Mouse (Mus musculus) Patski (cell line): ENCODE measurements around the gene Elmsan1. TPM values are rescaled to one million over a fixed set of nuclear protein-coding genes. Genes with fewer than 3 reads are reported as not detected.

ENCODE experiments used
- ATAC-seq: fragments of 100-300 bp; one replicate; pipeline ENCODE4 v1.8.0; 2021
- CTCF ChIA-PET: fragments of 350-600 bp; sonication (Branson Sonifier 250); formaldehyde crosslinking; loops from one replicate; lab custom pipeline; 2022; ENCODE audit warnings: inconsistent platforms; lab: Charles Lee
- POLR2A ChIA-PET: fragments of 350-600 bp; sonication (Branson Sonifier 250); formaldehyde crosslinking; loops from one replicate; lab custom pipeline; 2022; ENCODE audit warnings: antibody characterized with exemption, inconsistent platforms; lab: Charles Lee
- DNase-seq: peaks from one replicate; pipeline ENCODE4 v3.0.0-alpha.2; 2011; ENCODE audit warnings: low read depth, low spot score
- H3K27me3 ChIP-seq: fragments of 371-371 bp; one replicate; pipeline ENCODE4 v1.5.1; 2021
- CTCF ChIP-seq: fragments of 100-300 bp; IDR thresholded peaks from one replicate; pipeline ENCODE4 v1.5.1; 2021
- in situ Hi-C: fragments of 300-500 bp; cut with MboI; formaldehyde crosslinking; loops from 3 replicates; pipeline ENCODE4 v1.11.1; 2018; ENCODE audit warnings: low pct_unique_long_range_greater_than_20kb, mixed read lengths
- polyA plus RNA-seq: library from polyadenylated mRNA; unstranded; gene quantifications from one replicate; pipeline ENCODE4 v1.2.3, GENCODE M21; 2021

Elmsan1 gene
- polyA plus RNA-seq, 1 experiment from 2014 or later = 16.0 TPM

- ChIA-PET CTCF (interaction anchor here (0.6 to 1.0 kb wide), 3 partner anchors 8 to 41 kb away, joined by 3 to 4 read pairs (median 3); partner anchors contain the start of gene Acot6), POLR2A (no interaction called here)
- in situ Hi-C loops = no loop called here
- ATAC-seq (no peak), DNase-seq (no peak)
- no peak for TF ChIP-seq CTCF
- H3K27me3 ChIP-seq = no peaks in the 10 kb centered on the region
Measured at GRCm38 (mm10) chr12:84141271-84141670, 77.4 kb downstream of the Elmsan1 start.

- ATAC-seq = no peak
- in situ Hi-C loops = no loop called here
- DNase-seq = no peak
- CTCF ChIA-PET = no interaction called here
- POLR2A ChIA-PET = no interaction called here
- no peaks in the 10 kb centered on the region for H3K27me3 ChIP-seq
- TF ChIP-seq CTCF = no peak
Measured at GRCm38 (mm10) chr12:84140135-84140534, 78.5 kb downstream of the Elmsan1 start.

- POLR2A ChIA-PET = no interaction called here
- in situ Hi-C loops = loop anchor here (10.0 kb wide), 1 partner anchor 162 kb away; no protein-coding TSS in a partner anchor
- DNase-seq (no peak), ATAC-seq (no peak)
- CTCF ChIA-PET = no interaction called here
- H3K27me3 ChIP-seq = no peaks in the 10 kb centered on the region
- no peak for TF ChIP-seq CTCF
Measured at GRCm38 (mm10) chr12:84137131-84137530, 81.5 kb downstream of the Elmsan1 start.

- CTCF ChIA-PET = interaction anchor here (0.7 to 1.7 kb wide), 5 partner anchors 12 to 115 kb away, joined by 3 to 4 read pairs (median 3); no protein-coding TSS in a partner anchor
- TF ChIP-seq CTCF = peak; percentile 75
- POLR2A ChIA-PET = interaction anchor here (0.6 kb wide), 1 partner anchor 40 kb away, joined by 3 read pairs; no protein-coding TSS in a partner anchor
Measured at GRCm38 (mm10) chr12:84132265-84132664, 86.4 kb downstream of the Elmsan1 start.

GRCm38 (mm10) chr12:84129931-84130330, 88.8 kb downstream of the Elmsan1 start:
- ATAC-seq (no peak), DNase-seq (no peak)
- in situ Hi-C loops = loop anchor here (10.0 kb wide), 1 partner anchor 155 kb away; no protein-coding TSS in a partner anchor
- CTCF ChIA-PET = no interaction called here
- TF ChIP-seq CTCF = no peak
- no peaks in the 10 kb centered on the region for H3K27me3 ChIP-seq
- POLR2A ChIA-PET = no interaction called here

More at GRCm38 (mm10) chr12:84132265-84132664, 86.4 kb downstream of the Elmsan1 start:
- H3K27me3 ChIP-seq = no peaks in the 10 kb centered on the region
- ATAC-seq (no peak), DNase-seq (no peak)
- in situ Hi-C loops = loop anchor here (10.0 kb wide), 1 partner anchor 157 kb away; no protein-coding TSS in a partner anchor

GRCm38 (mm10) chr12:84128576-84128975, 90.1 kb downstream of the Elmsan1 start:
- POLR2A ChIA-PET = no interaction called here
- DNase-seq = no peak
- H3K27me3 ChIP-seq = no peaks in the 10 kb centered on the region
- no peak for ATAC-seq
- CTCF ChIA-PET = no interaction called here
- in situ Hi-C loops = no loop called here
- no peak for TF ChIP-seq CTCF

GRCm38 (mm10) chr12:84126899-84127298, 91.8 kb downstream of the Elmsan1 start:
- TF ChIP-seq CTCF = no peak
- CTCF ChIA-PET = no interaction called here
- no peaks in the 10 kb centered on the region for H3K27me3 ChIP-seq
- DNase-seq (peak; percentile 30), ATAC-seq (peak; percentile 21)
- in situ Hi-C loops = no loop called here
- POLR2A ChIA-PET = interaction anchor here (0.7 kb wide), 1 partner anchor 14 kb away, joined by 3 read pairs; no protein-coding TSS in a partner anchor

- in situ Hi-C loops = no loop called here
- H3K27me3 ChIP-seq = no peaks in the 10 kb centered on the region
- ChIA-PET CTCF (no interaction called here), POLR2A (no interaction called here)
- DNase-seq (no peak), ATAC-seq (no peak)
- no peak for TF ChIP-seq CTCF
Measured at GRCm38 (mm10) chr12:84125892-84126291, 92.8 kb downstream of the Elmsan1 start.

- H3K27me3 ChIP-seq = no peaks in the 10 kb centered on the region
- no peak for ATAC-seq
- in situ Hi-C loops = no loop called here
- DNase-seq = no peak
- TF ChIP-seq CTCF = no peak
- ChIA-PET POLR2A (no interaction called here), CTCF (no interaction called here)
Measured at GRCm38 (mm10) chr12:84119584-84119983, 99.1 kb downstream of the Elmsan1 start.

- no peak for DNase-seq
- ChIA-PET POLR2A (no interaction called here), CTCF (interaction anchor here (1.0 kb wide), 1 partner anchor 19 kb away, joined by 3 read pairs; no protein-coding TSS in a partner anchor)
- peak; percentile 76 for ATAC-seq
- H3K27me3 ChIP-seq = no peaks in the 10 kb centered on the region
- TF ChIP-seq CTCF = no peak
- in situ Hi-C loops = no loop called here
Measured at GRCm38 (mm10) chr12:84114153-84114994, 104.3 kb downstream of the Elmsan1 start, which contains the start of gene Dnal1. Dnal1 (plus strand) TSS chr12:84114366.

GRCm38 (mm10) chr12:84113676-84114075, 105.0 kb downstream of the Elmsan1 start:
- H3K27me3 ChIP-seq = no peaks in the 10 kb centered on the region
- ChIA-PET POLR2A (interaction anchor here (0.6 to 0.8 kb wide), 5 partner anchors 9 to 389 kb away, joined by 3 to 6 read pairs (median 3); no protein-coding TSS in a partner anchor), CTCF (no interaction called here)
- DNase-seq (no peak), ATAC-seq (no peak)
- no peak for TF ChIP-seq CTCF
- in situ Hi-C loops = no loop called here
